Mouse (Mus musculus): Measurements from ENCODE around the gene Gm6993. TPM values are rescaled to one million over a fixed set of nuclear protein-coding genes. Genes with fewer than 3 reads are reported as not detected.

Gm6993 gene
- polyA plus RNA-seq, 1 experiment from 2014 or later, result not detected

- H3K4me1 ChIP-seq, result no peaks in the 10 kb centered on the region
- H3K36me3 ChIP-seq, result no peaks in the 10 kb centered on the region
- H3K4me2 ChIP-seq, result no peak overlapping the region
- H3K4me3 ChIP-seq, result no peak overlapping the region
- no peaks in the 10 kb centered on the region for H3K27me3 ChIP-seq
- H3K9me3 ChIP-seq, result no peaks in the 10 kb centered on the region
- H3K9ac ChIP-seq, result no peak overlapping the region
- no peak for ATAC-seq (ENCODE audit: insufficient number of reproducible peaks, low FRiP score, low TSS enrichment, low read depth)
- no peak overlapping the region for H3K27ac ChIP-seq
- 80% methylated on average over 2 of the region's 2 CpGs for WGBS
Measured at GRCm38 (mm10) chr12:31244001-31244400, 3.4 kb downstream of the Gm6993 start.

GRCm38 (mm10) chr12:31244691-31245090 lies 4.1 kb downstream of the Gm6993 start:
- Histone ChIP-seq H3K9ac (no peak overlapping the region), H3K27me3 (no peaks in the 10 kb centered on the region), H3K36me3 (no peaks in the 10 kb centered on the region), H3K4me2 (no peak overlapping the region), H3K4me3 (no peak overlapping the region), H3K27ac (no peak overlapping the region), H3K4me1 (no peaks in the 10 kb centered on the region), H3K9me3 (no peaks in the 10 kb centered on the region)
- WGBS, result 78% methylated on average over 3 of the region's 3 CpGs
- ATAC-seq (ENCODE audit: insufficient number of reproducible peaks, low FRiP score, low TSS enrichment, low read depth), result no peak

GRCm38 (mm10) chr12:31246153-31246552 lies 5.6 kb downstream of the Gm6993 start:
- Histone ChIP-seq H3K9ac (no peak overlapping the region), H3K4me2 (no peak overlapping the region), H3K4me3 (no peak overlapping the region), H3K36me3 (no peaks in the 10 kb centered on the region), H3K4me1 (no peaks in the 10 kb centered on the region), H3K27ac (no peak overlapping the region), H3K9me3 (no peaks in the 10 kb centered on the region), H3K27me3 (no peaks in the 10 kb centered on the region)
- no peak for ATAC-seq (ENCODE audit: insufficient number of reproducible peaks, low FRiP score, low TSS enrichment, low read depth)
- WGBS, result 71% methylated on average over 3 of the region's 3 CpGs

GRCm38 (mm10) chr12:31246615-31247014 lies 6.0 kb downstream of the Gm6993 start:
- no peaks in the 10 kb centered on the region for H3K27me3 ChIP-seq
- H3K36me3 ChIP-seq, result no peaks in the 10 kb centered on the region
- ATAC-seq (ENCODE audit: insufficient number of reproducible peaks, low FRiP score, low TSS enrichment, low read depth), result no peak
- H3K4me2 ChIP-seq, result no peak overlapping the region
- no peak overlapping the region for H3K4me3 ChIP-seq
- no peak overlapping the region for H3K27ac ChIP-seq
- no peaks in the 10 kb centered on the region for H3K4me1 ChIP-seq
- H3K9ac ChIP-seq, result no peak overlapping the region
- H3K9me3 ChIP-seq, result no peaks in the 10 kb centered on the region
- 50% methylated on average over 3 of the region's 3 CpGs for WGBS

- H3K27me3 ChIP-seq, result no peaks in the 10 kb centered on the region
- no peak overlapping the region for H3K4me2 ChIP-seq
- no peak overlapping the region for H3K9ac ChIP-seq
- H3K4me3 ChIP-seq, result no peak overlapping the region
- no peak overlapping the region for H3K27ac ChIP-seq
- no peak for ATAC-seq (ENCODE audit: insufficient number of reproducible peaks, low FRiP score, low TSS enrichment, low read depth)
- no peaks in the 10 kb centered on the region for H3K4me1 ChIP-seq
- no peaks in the 10 kb centered on the region for H3K9me3 ChIP-seq
- 46% methylated on average over 3 of the region's 3 CpGs for WGBS
- H3K36me3 ChIP-seq, result no peaks in the 10 kb centered on the region
Measured at GRCm38 (mm10) chr12:31248165-31248564, 7.6 kb downstream of the Gm6993 start.

- no peak overlapping the region for H3K27ac ChIP-seq
- no peak for ATAC-seq (ENCODE audit: insufficient number of reproducible peaks, low FRiP score, low TSS enrichment, low read depth)
- H3K27me3 ChIP-seq, result no peaks in the 10 kb centered on the region
- H3K4me2 ChIP-seq, result no peak overlapping the region
- no peaks in the 10 kb centered on the region for H3K4me1 ChIP-seq
- no peak overlapping the region for H3K4me3 ChIP-seq
- no peaks in the 10 kb centered on the region for H3K36me3 ChIP-seq
- no peaks in the 10 kb centered on the region for H3K9me3 ChIP-seq
- WGBS, result 41% methylated on average over 10 of the region's 10 CpGs
- H3K9ac ChIP-seq, result no peak overlapping the region
Measured at GRCm38 (mm10) chr12:31248681-31249080, 8.1 kb downstream of the Gm6993 start.

GRCm38 (mm10) chr12:31252259-31252658 lies 11.7 kb downstream of the Gm6993 start:
- Histone ChIP-seq H3K36me3 (no peaks in the 10 kb centered on the region), H3K9ac (no peak overlapping the region), H3K9me3 (no peaks in the 10 kb centered on the region), H3K4me2 (no peak overlapping the region), H3K4me3 (no peak overlapping the region), H3K27ac (peak overlapping the region; percentile 7; the same call in 1 of the 2 replicates), H3K4me1 (no peaks in the 10 kb centered on the region), H3K27me3 (no peaks in the 10 kb centered on the region)
- 37% methylated on average over 4 of the region's 4 CpGs for WGBS
- no peak for ATAC-seq (ENCODE audit: insufficient number of reproducible peaks, low FRiP score, low TSS enrichment, low read depth)

- no peaks in the 10 kb centered on the region for H3K36me3 ChIP-seq
- no peak overlapping the region for H3K9ac ChIP-seq
- H3K4me3 ChIP-seq, result no peak overlapping the region
- ATAC-seq (ENCODE audit: insufficient number of reproducible peaks, low FRiP score, low TSS enrichment, low read depth), result no peak
- H3K9me3 ChIP-seq, result no peaks in the 10 kb centered on the region
- WGBS, result 87% methylated on average over 8 of the region's 8 CpGs
- H3K4me1 ChIP-seq, result no peaks in the 10 kb centered on the region
- H3K27me3 ChIP-seq, result no peaks in the 10 kb centered on the region
- no peak overlapping the region for H3K27ac ChIP-seq
- no peak overlapping the region for H3K4me2 ChIP-seq
Measured at GRCm38 (mm10) chr12:31254978-31255377, 14.4 kb downstream of the Gm6993 start.

GRCm38 (mm10) chr12:31256121-31256903 lies 15.7 kb downstream of the Gm6993 start:
- H3K27me3 ChIP-seq, result no peaks in the 10 kb centered on the region
- H3K9ac ChIP-seq, result no peak overlapping the region
- no peak overlapping the region for H3K4me3 ChIP-seq
- WGBS, result 65% methylated on average over 9 of the region's 9 CpGs
- no peak overlapping the region for H3K27ac ChIP-seq
- ATAC-seq (ENCODE audit: insufficient number of reproducible peaks, low FRiP score, low TSS enrichment, low read depth), result no peak
- no peaks in the 10 kb centered on the region for H3K4me1 ChIP-seq
- no peaks in the 10 kb centered on the region for H3K9me3 ChIP-seq
- H3K36me3 ChIP-seq, result no peaks in the 10 kb centered on the region
- no peak overlapping the region for H3K4me2 ChIP-seq

- no peak overlapping the region for H3K9ac ChIP-seq
- WGBS, result 73% methylated on average over 3 of the region's 3 CpGs
Measured at GRCm38 (mm10) chr12:31261882-31262281, 21.3 kb downstream of the Gm6993 start.

GRCm38 (mm10) chr12:31263921-31264320 lies 23.4 kb downstream of the Gm6993 start:
- Histone ChIP-seq H3K27me3 (no peaks in the 10 kb centered on the region), H3K27ac (no peak overlapping the region), H3K36me3 (no peaks in the 10 kb centered on the region), H3K9me3 (no peaks in the 10 kb centered on the region), H3K4me3 (no peak overlapping the region), H3K9ac (no peak overlapping the region), H3K4me2 (no peak overlapping the region), H3K4me1 (peaks cover 26% of the 10 kb centered on the region)
- ATAC-seq (ENCODE audit: insufficient number of reproducible peaks, low FRiP score, low TSS enrichment, low read depth), result no peak
- 33% methylated on average over 7 of the region's 7 CpGs for WGBS

More at GRCm38 (mm10) chr12:31261882-31262281, 21.3 kb downstream of the Gm6993 start:
- peaks cover 19% of the 10 kb centered on the region for H3K4me1 ChIP-seq
- no peaks in the 10 kb centered on the region for H3K36me3 ChIP-seq
- no peak overlapping the region for H3K4me3 ChIP-seq
- no peaks in the 10 kb centered on the region for H3K27me3 ChIP-seq
- no peaks in the 10 kb centered on the region for H3K9me3 ChIP-seq
- no peak for ATAC-seq (ENCODE audit: insufficient number of reproducible peaks, low FRiP score, low TSS enrichment, low read depth)
- no peak overlapping the region for H3K4me2 ChIP-seq
- H3K27ac ChIP-seq, result no peak overlapping the region

- ATAC-seq (ENCODE audit: insufficient number of reproducible peaks, low FRiP score, low TSS enrichment, low read depth), result peak; percentile 61; the same call in 1 of the 2 replicates
- no peaks in the 10 kb centered on the region for H3K9me3 ChIP-seq
- no peaks in the 10 kb centered on the region for H3K27me3 ChIP-seq
- peak within 1 kb of the TSS; percentile 80 for H3K27ac ChIP-seq
- peaks cover 32% of the 10 kb centered on the region for H3K4me1 ChIP-seq
- peak within 1 kb of the TSS; percentile 58 for H3K9ac ChIP-seq
- H3K4me3 ChIP-seq, result peak within 1 kb of the TSS; percentile 62
- peak within 1 kb of the TSS; percentile 78 for H3K4me2 ChIP-seq
- WGBS, result under 1% methylated on average over 38 of the region's 39 CpGs
- H3K36me3 ChIP-seq, result peaks cover 5% of the 10 kb centered on the region
Measured at GRCm38 (mm10) chr12:31265005-31265721, 24.6 kb downstream of the Gm6993 start, which contains the start of gene Lamb1. Gene Lamb1 (plus strand): TSS chr12:31265234.

Data from limb, embryonic 15.5 days (tissue).